Comparison of ENCODE assay signal across 26 mouse cellular contexts in the genomic region with DNA sequence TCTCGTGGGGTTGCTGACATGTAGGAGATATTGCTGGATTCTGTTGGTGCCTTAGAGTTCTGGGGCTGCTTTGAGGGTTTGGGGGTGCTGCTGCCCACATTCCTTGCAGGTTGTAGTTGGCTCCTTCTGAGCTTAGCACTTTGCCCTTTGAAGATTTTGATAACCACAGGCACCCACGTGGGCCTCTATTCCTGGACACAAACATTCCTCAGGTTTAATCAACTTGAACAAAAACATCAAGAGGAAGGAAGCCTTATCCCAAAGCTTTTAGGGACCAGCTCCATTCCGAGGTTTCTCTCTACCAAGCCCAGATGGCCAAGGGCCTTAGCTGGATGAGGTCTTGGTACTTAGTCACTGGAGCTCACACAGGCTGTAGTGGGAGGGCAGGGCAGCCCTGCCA. TPM values are rescaled to one million over a fixed set of nuclear protein-coding genes. Genes with fewer than 3 reads are reported as not detected.
DNase-seq lines count a peak whose midpoint lies in the region; ATAC-seq and TF ChIP-seq lines count a peak whose summit lies in the region.
"Had no signal": no experiment of that assay in that cellular context is flagged by ENCODE, and none has a peak within 500 bp of the region (broad histone marks: within the 10 kb centered on the region; RNA-seq: fewer than 3 reads in every experiment).

No protein-coding gene starts in this region.

- no peak overlapping the region for H3K4me2 ChIP-seq in hindbrain, embryonic 13.5 days
- peak overlapping the region; percentile 46; the same call in 1 of the 2 replicates for H3K4me2 ChIP-seq in embryonic facial prominence, embryonic 12.5 days (replicated peaks)
- H3K4me2 ChIP-seq in kidney, embryonic 16.5 days (replicated peaks; ENCODE audit: low read depth, low read length) = no peak overlapping the region; the same call in 1 of the 2 replicates
- peak overlapping the region; percentile 53 for H3K4me2 ChIP-seq in limb, embryonic 12.5 days
- H3K4me2 ChIP-seq: heart, embryonic 15.5 days; limb, embryonic 15.5 days; liver, embryonic 15.5 days; midbrain, embryonic 12.5 days; stomach, embryonic 15.5 days had no signal

- no peaks in the 10 kb centered on the region for H3K9me3 ChIP-seq in hindbrain, embryonic 10.5 days
- H3K9me3 ChIP-seq in hindbrain, embryonic 13.5 days = no peaks in the 10 kb centered on the region
- H3K9me3 ChIP-seq in embryonic facial prominence, embryonic 12.5 days = no peaks in the 10 kb centered on the region
- H3K9me3 ChIP-seq in kidney, embryonic 16.5 days (ENCODE audit: low read length) = no peaks in the 10 kb centered on the region
- no peaks in the 10 kb centered on the region for H3K9me3 ChIP-seq in limb, embryonic 12.5 days
- H3K9me3 ChIP-seq: heart, embryonic 15.5 days; limb, embryonic 15.5 days; liver, embryonic 15.5 days; midbrain, embryonic 12.5 days; stomach, embryonic 15.5 days had no signal

- no peak overlapping the region for H3K9ac ChIP-seq in hindbrain, embryonic 13.5 days
- H3K9ac ChIP-seq in embryonic facial prominence, embryonic 12.5 days = no peak overlapping the region
- H3K9ac ChIP-seq in kidney, embryonic 16.5 days (replicated peaks; ENCODE audit: low read length) = no peak overlapping the region
- H3K9ac ChIP-seq in limb, embryonic 12.5 days (replicated peaks) = no peak overlapping the region
- H3K9ac ChIP-seq: heart, embryonic 15.5 days; limb, embryonic 15.5 days; liver, embryonic 15.5 days; midbrain, embryonic 12.5 days; stomach, embryonic 15.5 days had no signal

- no peaks in the 10 kb centered on the region for H3K36me3 ChIP-seq in hindbrain, embryonic 10.5 days
- no peaks in the 10 kb centered on the region for H3K36me3 ChIP-seq in hindbrain, embryonic 13.5 days
- no peaks in the 10 kb centered on the region for H3K36me3 ChIP-seq in embryonic facial prominence, embryonic 12.5 days
- H3K36me3 ChIP-seq in kidney, embryonic 16.5 days (ENCODE audit: insufficient read depth, low read length) = no peaks in the 10 kb centered on the region
- no peaks in the 10 kb centered on the region for H3K36me3 ChIP-seq in limb, embryonic 12.5 days
- H3K36me3 ChIP-seq: heart, embryonic 15.5 days; limb, embryonic 15.5 days; liver, embryonic 15.5 days; midbrain, embryonic 12.5 days; stomach, embryonic 15.5 days had no signal

- H3K4me1 ChIP-seq in hindbrain, embryonic 10.5 days (replicated peaks) = peaks cover 87% of the 10 kb centered on the region
- H3K4me1 ChIP-seq in hindbrain, embryonic 13.5 days (replicated peaks) = peaks cover 59% of the 10 kb centered on the region
- H3K4me1 ChIP-seq in embryonic facial prominence, embryonic 12.5 days = peaks cover 81% of the 10 kb centered on the region
- H3K4me1 ChIP-seq in kidney, embryonic 16.5 days (ENCODE audit: insufficient read depth, low read length) = peaks cover 84% of the 10 kb centered on the region
- H3K4me1 ChIP-seq in limb, embryonic 12.5 days (replicated peaks) = peaks cover 98% of the 10 kb centered on the region
- H3K4me1 ChIP-seq in cerebellum, adult 2 months (ENCODE audit: control insufficient read depth, insufficient read depth, low read length) = no peaks in the 10 kb centered on the region; the same call in 1 of the 2 replicates
- H3K4me1 ChIP-seq: liver, embryonic 15.5 days had no signal

- H3K27ac ChIP-seq in hindbrain, embryonic 10.5 days = peak overlapping the region; percentile 82
- no peak overlapping the region for H3K27ac ChIP-seq in hindbrain, embryonic 13.5 days
- peak overlapping the region; percentile 92; the same call in 1 of the 2 replicates for H3K27ac ChIP-seq in embryonic facial prominence, embryonic 12.5 days
- peak overlapping the region; percentile 11 for H3K27ac ChIP-seq in kidney, embryonic 16.5 days (ENCODE audit: low read length)
- peak overlapping the region; percentile 95; the same call in 1 of the 2 replicates for H3K27ac ChIP-seq in limb, embryonic 12.5 days
- no peak overlapping the region for H3K27ac ChIP-seq in cerebellum, adult 2 months (ENCODE audit: insufficient read depth, low read length)
- H3K27ac ChIP-seq: heart, embryonic 15.5 days; hindbrain, postnatal 0 days; kidney, postnatal 0 days; limb, embryonic 15.5 days; liver, embryonic 15.5 days; midbrain, embryonic 12.5 days; stomach, embryonic 15.5 days had no signal

- no peak for DNase-seq in hindbrain, embryonic 10.5 days (ENCODE audit: low spot score)
- no peak for DNase-seq in layer of hippocampus, postnatal 25 days (ENCODE audit: extremely low spot score in 1 of 2, low spot score in 1 of 2)
- no peak for DNase-seq in cerebellum, adult 2 months
- DNase-seq: adrenal gland, adult 2 months; cerebellum, adult 9-11 months; heart, adult 11 months; heart, postnatal 4 days; layer of hippocampus, adult 9-11 months; right cerebral cortex, postnatal 14 days; thymus, adult 18-20 months had no signal

- H3K27me3 ChIP-seq in hindbrain, embryonic 10.5 days (ENCODE audit: insufficient read depth, poor library complexity, severe bottlenecking) = peaks cover 84% of the 10 kb centered on the region
- peaks cover 71% of the 10 kb centered on the region for H3K27me3 ChIP-seq in hindbrain, embryonic 13.5 days
- H3K27me3 ChIP-seq in embryonic facial prominence, embryonic 12.5 days = no peaks in the 10 kb centered on the region
- H3K27me3 ChIP-seq in kidney, embryonic 16.5 days (ENCODE audit: insufficient read depth, low read length) = 0 out of 2 replicates have a peak, but pooled peaks cover 5% of the 10 kb centered on the region
- no peaks in the 10 kb centered on the region for H3K27me3 ChIP-seq in limb, embryonic 12.5 days
- no peaks in the 10 kb centered on the region for H3K27me3 ChIP-seq in cerebellum, adult 2 months (ENCODE audit: control insufficient read depth, insufficient read depth, low read length)
- H3K27me3 ChIP-seq: stomach, embryonic 15.5 days had no signal

- WGBS in hindbrain, embryonic 10.5 days = 48% methylated on average over 3 of the region's 3 CpGs
- 38% methylated on average over 3 of the region's 3 CpGs for WGBS in hindbrain, embryonic 13.5 days
- 40% methylated on average over 3 of the region's 3 CpGs for WGBS in embryonic facial prominence, embryonic 12.5 days
- 27% methylated on average over 3 of the region's 3 CpGs for WGBS in kidney, embryonic 16.5 days
- 46% methylated on average over 3 of the region's 3 CpGs for WGBS in limb, embryonic 12.5 days
- WGBS in cerebellum, adult 2 months = 70% methylated on average over 3 of the region's 3 CpGs

- no peak for TF ChIP-seq POLR2A in cerebellum, adult 2 months (IDR thresholded peaks at IDR 0.05; ENCODE audit: borderline replicate concordance, insufficient read depth, low read length)

- ATAC-seq in hindbrain, embryonic 13.5 days (ENCODE audit: low FRiP score) = no peak
- ATAC-seq in embryonic facial prominence, embryonic 12.5 days (ENCODE audit: insufficient number of reproducible peaks, insufficient read depth, low FRiP score, low TSS enrichment) = no peak
- no peak for ATAC-seq in kidney, embryonic 16.5 days (ENCODE audit: low FRiP score, low TSS enrichment)
- no peak for ATAC-seq in limb, embryonic 12.5 days (ENCODE audit: insufficient number of reproducible peaks, insufficient read depth, low FRiP score, low TSS enrichment, low read depth)
- no peak for ATAC-seq in cerebellum, adult (ENCODE audit: insufficient number of reproducible peaks, low FRiP score, low TSS enrichment)
- ATAC-seq: hindbrain, postnatal 0 days; lung, postnatal 0 days had no signal

- TF ChIP-seq CTCF in cerebellum, adult 2 months (IDR thresholded peaks at IDR 0.05; ENCODE audit: borderline replicate concordance, insufficient read depth, low read depth, low read length) = no peak

- no peak overlapping the region for H3K4me3 ChIP-seq in hindbrain, embryonic 10.5 days
- H3K4me3 ChIP-seq in hindbrain, embryonic 13.5 days = no peak overlapping the region
- H3K4me3 ChIP-seq in embryonic facial prominence, embryonic 12.5 days = no peak overlapping the region
- no peak overlapping the region for H3K4me3 ChIP-seq in kidney, embryonic 16.5 days (ENCODE audit: low read length)
- peak overlapping the region; percentile 30; the same call in 1 of the 2 replicates for H3K4me3 ChIP-seq in limb, embryonic 12.5 days (replicated peaks)
- no peak overlapping the region for H3K4me3 ChIP-seq in cerebellum, adult 2 months (replicated peaks; ENCODE audit: insufficient read depth, low read depth, low read length)
- H3K4me3 ChIP-seq: heart, embryonic 15.5 days; limb, embryonic 15.5 days; liver, embryonic 15.5 days; midbrain, embryonic 12.5 days; stomach, embryonic 15.5 days had no signal

RNA-seq across cellular contexts. Expression of a gene that starts 12.3 kb away (rescaled TPM):
- 0.90 and 0.99 TPM in 2 replicates for polyA plus RNA-seq in hindbrain, embryonic 10.5 days (2016; fragmentation: Nextera tagmentation; extraction: Ambion mirVana)
- polyA plus RNA-seq in hindbrain, embryonic 13.5 days (2015; fragmentation: Nextera tagmentation; extraction: Ambion mirVana) = 0.81 and 0.91 TPM in 2 replicates
- 0.13 and 0.50 TPM in 2 replicates for polyA plus RNA-seq in embryonic facial prominence, embryonic 12.5 days (2016; fragmentation: Nextera tagmentation; extraction: Ambion mirVana)
- 0.13 and 0.21 TPM in 2 replicates for polyA plus RNA-seq in kidney, embryonic 16.5 days (2015; fragmentation: Nextera tagmentation; extraction: Ambion mirVana)
- polyA plus RNA-seq in limb, embryonic 12.5 days (2016; fragmentation: Nextera tagmentation; extraction: Ambion mirVana) = 0.19 and 0.42 TPM in 2 replicates
- 1 to 10 TPM in 1 of 2 experiments, under 1 TPM in 1; 0.49 to 2.4 TPM for total RNA-seq in layer of hippocampus, postnatal 25 days (2021)
- 0.59 and 1.1 TPM in 2 replicates for polyA plus RNA-seq in cerebellum, adult 2 months (2012; rRNA removed)
- total RNA-seq: gastrocnemius, adult 8-10 months; heart, postnatal 4 days; MEL; neutrophil, adult 5-6 weeks had no signal
- polyA plus RNA-seq: heart, embryonic 15.5 days; limb, embryonic 15.5 days; liver, embryonic 15.5 days had no signal

Comparison
In these comparisons a context has a peak if more than half of its experiments do, and no peak if none do; other contexts are left out.
1. H3K27ac ChIP-seq: peak in hindbrain, embryonic 10.5 days (single experiment), embryonic facial prominence, embryonic 12.5 days (single experiment), kidney, embryonic 16.5 days (single experiment) and limb, embryonic 12.5 days (single experiment); none in hindbrain, embryonic 13.5 days (single experiment) and cerebellum, adult 2 months (single experiment).
2. H3K4me2 ChIP-seq: peak in embryonic facial prominence, embryonic 12.5 days (single experiment) and limb, embryonic 12.5 days (single experiment); none in hindbrain, embryonic 13.5 days (single experiment) and kidney, embryonic 16.5 days (single experiment).